Mouse (Mus musculus) layer of hippocampus, adult 18-20 months (tissue): ENCODE measurements at regions not wholly inside any gene's neighbourhood (a gene's known extent, or its start where the extent isn't known, plus 50 kb on each side); places are given as distances from the start of the nearest gene placed in this dataset.

Source experiments
- DNase-seq, 2 experiments: peaks; one replicate each; pipeline ENCODE4 v3.0.0; 2022; ENCODE audit warnings: low spot score in 2 of 2

GRCm38 (mm10) chr17:82731561-82731960, 483.5 kb upstream of the Pkdcc start:
- peak; percentile 3 to 16 for DNase-seq

- DNase-seq: no peak
Measured at GRCm38 (mm10) chr17:82742445-82742844, 472.6 kb upstream of the Pkdcc start.

- DNase-seq: no peak
Measured at GRCm38 (mm10) chr17:82757400-82757799, 457.7 kb upstream of the Pkdcc start.

GRCm38 (mm10) chr17:82779096-82779495, 436.0 kb upstream of the Pkdcc start:
- no peak for DNase-seq

GRCm38 (mm10) chr17:82822129-82822528, 393.0 kb upstream of the Pkdcc start:
- no peak for DNase-seq

GRCm38 (mm10) chr17:82824057-82824456, 391.0 kb upstream of the Pkdcc start:
- DNase-seq: no peak

- no peak for DNase-seq
Measured at GRCm38 (mm10) chr17:82824619-82825018, 390.5 kb upstream of the Pkdcc start.

GRCm38 (mm10) chr17:82827170-82827569, 387.9 kb upstream of the Pkdcc start:
- no peak for DNase-seq

GRCm38 (mm10) chr17:82827841-82828240, 387.3 kb upstream of the Pkdcc start:
- DNase-seq: no peak

GRCm38 (mm10) chr17:82828434-82828997, 386.6 kb upstream of the Pkdcc start:
- DNase-seq: no peak

- DNase-seq: no peak
Measured at GRCm38 (mm10) chr17:82829415-82829814, 385.7 kb upstream of the Pkdcc start.

GRCm38 (mm10) chr17:82834177-82834576, 380.9 kb upstream of the Pkdcc start:
- no peak for DNase-seq

- DNase-seq: no peak
Measured at GRCm38 (mm10) chr17:82836115-82836514, 379.0 kb upstream of the Pkdcc start.

GRCm38 (mm10) chr17:82846776-82847494, 368.2 kb upstream of the Pkdcc start:
- DNase-seq: no peak

GRCm38 (mm10) chr17:82857199-82858147, 357.6 kb upstream of the Pkdcc start:
- peak; percentile 55 to 90 for DNase-seq

GRCm38 (mm10) chr17:82860391-82860790, 354.7 kb upstream of the Pkdcc start:
- no peak for DNase-seq

GRCm38 (mm10) chr17:82860966-82861365, 354.1 kb upstream of the Pkdcc start:
- no peak for DNase-seq

GRCm38 (mm10) chr17:82877131-82877530, 338.0 kb upstream of the Pkdcc start:
- DNase-seq: no peak

GRCm38 (mm10) chr17:82900602-82901001, 314.5 kb upstream of the Pkdcc start:
- DNase-seq: no peak

- no peak for DNase-seq
Measured at GRCm38 (mm10) chr17:82901098-82901891, 313.8 kb upstream of the Pkdcc start.

GRCm38 (mm10) chr17:82904961-82905360, 310.1 kb upstream of the Pkdcc start:
- no peak for DNase-seq
